Mouse (Mus musculus) erythroblast, adult 5-6 weeks (primary cell): ENCODE results near the gene Urm1. TPM values are rescaled to one million over a fixed set of nuclear protein-coding genes. Genes with fewer than 3 reads are reported as not detected.

Experiments used
- ATAC-seq: replicated peaks from 2 replicates; pipeline ENCODE4 v1.8.0; 2016; ENCODE audit warnings: moderate number of reproducible peaks, mild to moderate bottlenecking, moderate TSS enrichment, inconsistent platforms; ENCODE audit not compliant: poor library complexity, low FRiP score, severe bottlenecking
- total RNA-seq, 2 experiments: library from RNA; stranded (forward) in 1 of 2; stranded (reverse) in 1 of 2; fragments of 150-400 nt in 1 of 2; fragments of 200-764, 138-1000 nt in 1 of 2; gene quantifications; 2 replicates each; pipeline versions ENCODE4 v1.2.3 to v1.2.4; 2015 to 2017; ENCODE audit warnings: low replicate concordance in 2 of 2

Urm1 gene
- total RNA-seq, 2 experiments from 2014 or later: 5.4 to 8.9 TPM

DNA sequence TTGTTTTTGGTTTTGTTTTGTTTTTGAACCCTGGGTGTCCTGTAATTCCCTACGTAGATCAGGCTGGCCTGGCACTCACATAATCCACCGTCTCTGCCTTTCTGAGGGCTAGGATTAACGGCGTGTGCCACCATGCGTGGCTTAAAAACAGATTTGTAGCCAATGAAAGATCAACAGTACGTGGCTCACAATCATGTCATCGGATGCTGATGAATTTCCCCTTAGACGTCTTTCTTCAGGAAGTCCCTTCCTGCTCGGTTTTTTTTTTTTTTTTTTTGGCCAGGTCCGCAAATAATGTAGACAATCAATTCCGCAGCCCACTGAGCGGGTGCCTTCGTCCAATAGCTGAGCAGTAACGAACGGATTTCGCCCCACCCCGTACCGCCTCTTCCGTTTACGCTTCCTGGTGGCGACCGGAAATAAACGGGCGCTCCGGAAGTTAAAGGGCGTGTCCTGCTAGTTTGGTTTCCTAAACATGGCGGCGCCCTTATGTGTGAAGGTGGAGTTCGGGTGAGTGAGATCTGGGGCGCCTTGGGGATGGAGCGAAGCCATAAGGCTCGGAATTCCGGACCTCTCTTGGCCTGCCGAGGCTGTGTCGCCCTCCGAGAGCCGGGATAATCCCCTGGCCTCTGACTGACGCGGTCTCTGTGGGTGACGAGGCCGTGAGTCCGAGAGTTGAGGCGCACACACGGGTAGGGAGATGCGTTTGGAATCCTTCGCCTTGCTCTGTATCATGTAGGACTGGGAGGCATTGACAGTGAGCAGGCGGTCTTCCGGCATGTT, 7.2 kb downstream of the Urm1 start:
- ATAC-seq: peak; percentile 99

DNA sequence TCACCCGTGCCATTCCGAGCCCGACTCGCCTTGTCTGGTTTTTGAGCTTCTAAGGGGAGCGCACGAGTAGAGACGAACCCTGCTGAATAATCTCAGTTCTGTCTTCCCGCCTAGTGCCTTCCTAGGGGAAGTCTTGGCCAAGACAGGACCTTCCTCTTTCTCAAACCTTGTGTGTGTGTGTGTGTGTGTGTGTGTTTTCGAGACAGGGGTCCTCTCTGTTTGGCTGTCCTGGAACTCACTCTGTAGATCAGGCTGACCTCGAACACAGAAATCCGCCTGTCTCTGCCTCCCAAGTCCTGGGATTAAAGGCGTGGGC, 7.8 kb downstream of the Urm1 start:
- ATAC-seq: no peak

DNA sequence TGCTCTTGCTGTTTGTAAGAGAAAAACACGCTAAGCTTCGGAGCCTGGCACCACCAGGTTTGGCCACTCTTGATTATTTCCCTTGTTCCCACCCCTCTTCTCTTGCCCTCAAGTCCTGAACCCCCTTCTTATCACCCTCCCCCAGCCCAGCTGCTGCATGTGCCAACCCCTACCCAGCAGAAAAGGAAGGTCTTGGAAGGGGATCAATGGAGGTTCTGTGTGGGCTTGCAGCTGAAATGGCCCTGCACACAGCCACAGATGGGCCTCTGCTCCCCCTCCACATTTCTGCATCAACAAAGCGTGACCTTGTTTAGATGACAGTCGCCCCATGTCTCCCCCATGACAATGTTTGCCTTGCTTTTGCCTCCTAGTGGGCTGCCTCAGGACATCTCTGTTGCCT, 11.2 kb downstream of the Urm1 start:
- no peak for ATAC-seq

DNA sequence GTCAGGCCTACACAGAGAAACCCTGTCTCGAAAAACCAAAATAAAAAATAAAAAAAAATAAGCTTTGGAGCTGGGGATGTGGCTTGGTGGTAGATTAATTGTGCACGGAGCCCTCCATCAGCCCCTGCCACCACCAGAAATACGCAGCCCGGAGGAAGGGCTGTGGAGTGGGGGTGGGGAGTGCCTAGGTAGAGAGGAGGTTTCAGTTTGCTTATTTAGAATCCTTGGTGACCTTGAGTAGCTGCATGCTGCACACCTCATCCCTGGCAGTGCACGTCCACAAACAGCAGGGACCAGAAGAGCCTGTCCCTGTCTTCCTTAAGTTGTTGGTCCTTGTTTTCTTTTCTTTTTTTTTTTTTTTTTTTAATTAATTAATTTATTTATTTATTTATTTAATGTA, 13.9 kb downstream of the Urm1 start:
- no peak for ATAC-seq

DNA sequence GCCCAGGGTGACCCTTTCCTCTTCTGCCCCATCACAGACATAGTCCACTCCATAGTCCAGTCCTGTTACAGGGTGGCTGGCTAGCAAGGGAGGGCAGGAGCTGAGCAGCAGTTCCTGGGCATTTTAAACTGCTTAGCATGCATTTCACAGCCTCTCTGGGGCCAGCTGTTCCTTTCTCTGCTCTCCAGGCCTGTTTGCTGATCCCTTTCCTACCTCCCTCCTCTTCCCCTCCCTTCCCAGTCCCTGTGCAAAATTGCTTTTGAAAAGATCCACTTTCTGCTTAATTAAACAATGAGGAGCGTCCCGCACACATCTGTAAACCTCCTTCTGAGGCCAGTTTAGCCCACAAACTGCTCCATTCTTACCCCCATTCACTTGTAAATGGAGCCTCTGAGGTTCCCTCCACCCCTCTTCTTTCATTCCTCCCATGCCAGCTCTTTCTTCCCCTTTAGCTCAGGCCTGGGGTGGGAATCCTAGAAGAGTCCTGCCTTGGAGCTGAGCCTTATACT, 15.6 kb downstream of the Urm1 start:
- ATAC-seq: no peak

DNA sequence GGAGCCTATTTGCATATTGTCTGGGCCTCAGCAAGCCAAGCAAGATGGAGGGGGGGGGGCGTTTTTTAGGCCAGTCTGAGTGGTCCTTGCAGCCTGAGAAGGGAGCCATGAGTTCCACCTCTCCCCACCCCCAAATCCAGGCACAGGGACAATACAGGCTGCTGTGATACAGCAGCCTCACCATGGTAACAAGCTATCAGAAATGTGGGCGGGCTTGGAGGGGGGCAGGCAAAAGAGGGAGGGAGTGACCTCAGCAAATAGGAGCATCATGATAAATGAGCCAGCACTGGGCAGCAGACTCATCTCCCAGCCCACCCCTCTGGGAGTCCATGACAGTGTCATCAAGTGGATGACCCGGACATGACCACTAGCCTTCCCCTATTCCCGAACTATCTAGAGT, 19.6 kb downstream of the Urm1 start:
- ATAC-seq: no peak

DNA sequence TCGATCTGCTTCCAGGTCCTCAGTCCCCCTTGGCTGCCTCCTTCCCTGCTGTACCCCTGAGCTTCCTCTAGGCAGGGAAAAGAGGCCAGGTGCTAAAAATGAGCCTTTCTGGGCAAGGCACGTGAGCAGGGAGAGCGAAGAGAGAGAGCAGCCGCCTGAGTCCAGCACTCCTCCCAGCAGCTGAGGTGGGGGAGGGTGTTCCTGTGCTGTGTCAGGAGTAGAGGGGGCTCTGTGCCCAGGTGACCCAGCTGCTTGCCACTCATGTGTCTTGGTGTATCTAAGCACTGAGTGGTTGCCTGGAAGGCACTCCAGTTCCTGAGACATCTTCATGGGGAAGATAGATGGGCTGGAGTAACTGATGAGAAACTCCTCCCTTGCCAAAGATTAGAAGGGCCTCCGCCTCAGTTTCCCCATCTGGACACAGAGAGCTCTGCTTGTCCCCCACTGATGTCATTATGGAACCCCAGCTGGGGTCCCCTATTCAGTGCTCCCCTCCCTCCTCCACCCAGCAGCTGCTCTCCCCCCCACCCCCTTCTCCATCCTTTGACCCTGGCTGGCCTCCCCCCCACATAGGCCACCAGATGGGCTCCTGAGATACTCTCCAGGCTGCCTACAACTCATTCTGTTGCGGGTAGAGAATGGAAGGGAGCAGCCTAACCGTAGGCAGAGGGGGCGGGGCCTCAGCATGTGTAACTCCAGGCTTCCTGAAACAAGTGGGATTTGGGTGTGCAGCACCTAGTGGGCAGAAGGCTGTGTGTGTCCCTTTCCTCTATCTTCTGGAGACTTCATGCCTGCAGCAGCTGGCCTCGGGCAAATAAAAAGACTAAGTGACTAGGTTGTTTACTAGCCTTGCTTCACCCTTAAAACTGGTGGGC, 23.6 kb downstream of the Urm1 start:
- no peak for ATAC-seq

DNA sequence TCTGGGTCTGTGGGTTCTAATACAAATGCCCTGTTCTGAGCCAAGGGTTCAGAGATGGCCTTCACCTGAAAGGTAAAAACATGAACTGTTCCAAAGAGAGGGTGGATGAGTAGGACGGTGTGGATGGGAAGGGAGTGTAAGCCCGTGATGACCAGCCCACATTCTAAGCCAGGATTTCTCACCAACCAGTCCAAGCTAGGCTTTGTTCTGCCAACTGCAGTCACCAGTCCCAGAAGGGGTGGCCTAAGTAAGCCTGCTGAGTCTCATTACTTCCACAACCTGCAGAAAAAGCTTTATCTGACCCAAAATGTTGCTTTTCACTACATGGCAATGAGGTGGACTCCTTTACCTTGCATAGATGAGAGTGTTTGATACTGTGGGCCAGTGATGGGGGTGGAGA, 24.2 kb downstream of the Urm1 start:
- ATAC-seq: no peak

DNA sequence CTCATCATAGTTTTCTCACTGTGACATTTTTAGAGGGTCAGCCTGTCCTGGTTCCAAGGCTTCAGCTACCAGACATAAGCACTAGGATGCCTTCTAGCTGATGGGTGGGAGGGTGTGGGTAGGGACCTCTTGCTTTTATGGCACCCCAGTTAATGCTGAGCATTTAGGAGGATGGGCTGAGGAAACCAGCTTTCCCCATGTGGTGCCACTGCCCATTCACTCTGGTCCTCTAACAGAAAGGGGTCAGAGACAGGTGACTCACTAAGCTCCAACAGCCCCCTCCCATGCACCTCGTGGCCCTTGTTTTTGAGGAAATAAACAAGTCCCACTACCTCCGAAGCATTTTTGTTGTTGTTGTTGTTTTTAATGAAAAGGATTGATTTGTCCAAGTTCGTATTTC, 24.8 kb downstream of the Urm1 start:
- no peak for ATAC-seq

DNA sequence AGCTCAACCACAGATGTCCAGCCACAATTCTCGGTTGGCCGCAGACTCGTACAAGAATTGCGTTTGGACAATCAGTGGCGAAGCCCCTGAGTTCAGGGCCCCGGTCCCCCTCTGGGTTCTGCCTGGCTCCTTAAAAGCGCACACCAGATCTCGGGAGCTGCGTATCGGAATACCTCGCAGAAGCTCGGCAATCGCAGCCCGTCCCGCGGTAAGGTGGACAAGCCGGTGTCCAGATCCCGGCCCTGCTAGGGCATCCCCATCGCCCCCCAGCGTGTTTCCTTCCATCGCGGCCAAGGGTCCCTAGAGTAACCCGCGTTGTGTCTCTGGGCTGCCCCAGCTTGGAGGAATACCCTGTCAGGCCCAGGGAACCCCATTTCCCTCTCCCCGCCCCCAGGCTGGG, 25.8 kb downstream of the Urm1 start:
- no peak for ATAC-seq

DNA sequence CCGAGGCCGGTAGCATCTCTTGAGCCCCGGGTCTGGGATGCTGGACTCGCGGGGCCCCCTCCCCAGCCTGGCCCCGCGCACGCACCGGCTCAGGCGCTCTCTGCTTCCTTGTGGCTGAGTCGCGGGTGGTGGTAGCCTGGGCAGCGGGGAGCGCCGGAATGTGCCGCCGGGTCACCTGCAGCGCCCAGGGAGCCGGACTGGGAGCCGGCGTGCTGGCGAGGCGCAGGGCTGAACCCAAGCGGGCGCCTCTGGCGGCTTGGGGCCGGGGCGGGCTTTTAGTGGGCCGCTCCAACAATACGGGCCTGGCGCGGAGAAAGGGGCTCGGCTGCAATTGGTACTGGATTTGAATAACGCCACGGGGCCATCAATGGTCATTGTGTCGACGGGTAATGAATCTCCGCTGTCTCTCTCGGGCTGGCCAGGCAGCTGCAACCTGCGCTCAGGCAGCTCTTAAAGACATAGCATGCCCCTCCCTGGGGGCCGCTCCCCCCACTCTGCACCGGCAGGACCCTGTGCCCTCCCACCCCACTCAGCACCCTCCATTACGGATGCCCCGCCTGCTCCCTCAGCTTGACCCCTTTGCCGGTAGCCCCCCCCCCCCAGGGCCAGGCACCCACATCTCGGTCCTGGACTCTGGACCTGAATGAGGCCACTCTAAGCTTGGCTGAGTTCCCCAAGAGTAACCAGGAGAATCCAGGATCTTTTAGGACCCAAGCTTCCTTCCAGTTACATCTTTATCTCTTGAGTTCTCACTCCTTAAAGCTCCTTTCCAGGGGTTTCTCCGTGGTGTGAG, 26.4 kb downstream of the Urm1 start:
- ATAC-seq: no peak

DNA sequence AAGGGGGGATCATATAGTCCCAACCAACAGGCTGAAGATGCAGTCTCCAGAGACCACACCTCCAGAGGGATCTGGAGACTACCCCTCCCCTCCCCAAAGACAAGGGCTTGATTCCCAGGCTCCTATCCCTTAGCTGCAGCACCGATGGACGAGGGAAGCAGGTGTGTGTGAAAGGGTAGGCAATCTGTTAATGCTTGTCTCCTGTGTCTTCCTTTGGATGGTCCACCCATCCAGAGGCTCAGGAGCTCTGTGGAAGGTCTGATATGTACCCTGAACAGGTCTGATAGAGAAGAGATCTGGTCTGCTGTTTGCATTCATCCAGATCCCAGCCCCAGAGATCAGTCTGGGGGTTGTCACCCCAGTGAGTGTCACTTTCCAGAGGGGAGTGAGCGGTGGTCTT, 27.0 kb downstream of the Urm1 start:
- ATAC-seq: no peak

DNA sequence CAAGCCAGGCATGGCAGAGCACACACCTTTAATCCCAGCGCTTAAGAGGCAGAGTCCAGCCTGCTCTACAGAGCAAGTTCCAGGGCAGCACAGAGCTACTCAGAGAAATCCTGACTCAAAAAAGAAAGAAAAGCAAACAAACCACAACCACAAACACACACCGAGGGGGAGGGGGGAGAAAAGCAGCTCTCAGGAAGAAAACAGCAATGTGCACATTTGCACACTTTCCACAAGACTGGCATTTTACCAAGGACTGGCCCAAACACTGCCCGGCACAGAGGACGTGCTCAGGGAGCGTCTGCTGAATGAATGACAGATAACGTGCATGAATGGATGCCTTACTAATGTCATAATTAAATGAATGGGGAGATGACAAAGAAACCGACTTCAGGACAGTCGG, 29.2 kb downstream of the Urm1 start:
- ATAC-seq: no peak

DNA sequence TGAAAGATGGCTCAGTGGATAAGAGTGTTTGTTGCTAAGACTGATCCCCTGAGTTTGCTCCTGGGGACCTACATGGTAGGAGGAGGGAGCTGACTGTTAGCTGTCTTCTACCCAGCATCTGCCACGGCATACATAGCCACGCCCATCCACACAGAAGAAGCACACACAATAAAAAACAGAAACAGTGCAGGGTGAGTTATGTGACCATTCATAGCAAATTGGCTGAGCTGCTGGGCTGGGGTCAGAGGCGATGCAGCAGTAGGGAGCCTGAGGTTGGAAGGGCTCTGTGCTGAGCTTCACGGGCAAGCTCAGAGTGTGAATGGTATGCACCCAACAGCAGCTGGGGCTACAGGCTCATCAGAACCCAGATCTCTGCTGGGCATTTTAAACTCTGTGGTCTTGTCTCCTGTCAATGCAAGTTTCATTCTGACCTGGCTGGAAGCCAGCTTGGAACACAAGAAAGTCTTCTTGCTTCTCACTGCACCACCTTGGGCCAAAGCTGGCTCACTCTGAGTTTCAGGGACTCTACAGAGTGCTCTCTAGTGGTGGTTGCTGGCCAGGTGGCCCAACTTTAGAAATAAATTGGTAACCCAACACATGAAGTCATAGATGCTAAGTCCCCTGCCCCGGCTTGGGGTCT, 30.1 kb downstream of the Urm1 start:
- ATAC-seq: no peak

DNA sequence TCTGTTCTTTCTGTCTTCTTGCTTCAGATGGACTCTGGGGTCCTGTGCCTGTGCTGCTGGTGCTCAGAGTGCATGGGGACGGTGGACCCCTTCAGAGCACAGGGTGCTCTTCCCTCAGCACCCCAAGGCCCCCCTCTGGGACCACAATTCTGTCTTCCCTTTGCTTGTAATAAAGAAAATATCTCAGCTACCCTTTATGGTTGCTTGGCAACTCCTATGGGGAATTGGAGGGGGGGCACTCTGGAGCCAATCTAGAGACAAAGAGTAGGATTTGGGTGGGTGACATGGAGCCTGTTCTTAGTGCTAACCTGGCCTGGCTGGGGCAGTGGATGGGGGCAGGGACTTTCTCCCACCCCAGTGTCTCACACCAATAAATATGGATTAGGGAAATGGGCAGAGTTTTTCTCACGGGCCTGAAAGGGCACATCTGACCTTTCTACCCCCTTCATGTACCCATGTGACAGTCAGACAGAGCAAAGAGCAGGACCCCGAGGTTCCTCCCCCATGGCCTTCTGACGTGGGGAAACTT, 33.1 kb downstream of the Urm1 start:
- ATAC-seq: no peak

DNA sequence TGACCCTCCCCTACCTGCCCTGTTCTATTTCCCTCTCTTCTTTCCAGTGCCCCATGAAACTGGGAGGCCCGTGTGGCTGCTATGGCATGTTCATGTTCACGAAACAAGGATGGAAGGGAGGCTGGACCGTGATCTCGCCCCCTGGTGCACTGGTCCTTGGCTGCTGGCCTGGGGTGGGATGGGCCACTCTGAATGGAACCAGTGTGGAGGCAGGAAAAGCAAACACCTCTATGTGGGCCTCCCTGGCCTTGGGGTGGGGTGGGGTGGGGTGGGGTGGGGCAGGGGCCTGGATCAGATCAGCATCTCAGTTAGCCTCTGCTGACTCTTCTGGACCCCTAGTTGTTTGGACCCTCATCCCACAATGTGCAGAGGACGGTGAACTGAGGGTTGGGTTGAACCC, 33.9 kb downstream of the Urm1 start:
- ATAC-seq: no peak

DNA sequence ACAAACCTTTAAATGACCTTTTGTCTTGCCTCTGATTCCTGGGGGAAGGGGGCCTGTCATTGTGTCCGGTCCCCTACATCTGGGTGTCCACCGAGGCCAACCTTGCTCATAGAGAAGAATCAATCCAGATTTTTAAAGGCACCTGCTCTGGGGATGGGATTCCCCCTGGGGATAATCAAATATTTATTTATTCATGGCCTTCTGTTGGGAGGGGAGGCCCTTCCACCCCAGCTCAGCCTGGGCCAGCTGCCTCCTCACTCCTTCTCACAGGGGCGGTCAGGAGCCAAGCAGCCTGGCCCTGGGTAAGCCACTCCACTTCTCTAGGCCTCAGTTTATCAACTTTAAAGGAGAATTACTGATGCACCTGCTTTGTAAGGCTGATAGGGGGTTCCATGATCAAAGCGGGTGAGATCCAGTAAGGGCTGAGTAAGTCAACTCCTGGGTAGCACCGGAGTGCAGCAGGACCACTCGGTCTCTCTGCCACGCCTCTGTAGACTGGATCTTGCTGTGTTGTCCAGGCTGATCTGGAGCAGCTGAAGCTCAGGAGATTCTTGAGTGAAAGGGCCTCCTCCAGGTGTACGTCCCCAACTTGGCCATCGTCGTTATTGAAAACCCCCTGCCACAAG, 35.8 kb downstream of the Urm1 start:
- no peak for ATAC-seq

DNA sequence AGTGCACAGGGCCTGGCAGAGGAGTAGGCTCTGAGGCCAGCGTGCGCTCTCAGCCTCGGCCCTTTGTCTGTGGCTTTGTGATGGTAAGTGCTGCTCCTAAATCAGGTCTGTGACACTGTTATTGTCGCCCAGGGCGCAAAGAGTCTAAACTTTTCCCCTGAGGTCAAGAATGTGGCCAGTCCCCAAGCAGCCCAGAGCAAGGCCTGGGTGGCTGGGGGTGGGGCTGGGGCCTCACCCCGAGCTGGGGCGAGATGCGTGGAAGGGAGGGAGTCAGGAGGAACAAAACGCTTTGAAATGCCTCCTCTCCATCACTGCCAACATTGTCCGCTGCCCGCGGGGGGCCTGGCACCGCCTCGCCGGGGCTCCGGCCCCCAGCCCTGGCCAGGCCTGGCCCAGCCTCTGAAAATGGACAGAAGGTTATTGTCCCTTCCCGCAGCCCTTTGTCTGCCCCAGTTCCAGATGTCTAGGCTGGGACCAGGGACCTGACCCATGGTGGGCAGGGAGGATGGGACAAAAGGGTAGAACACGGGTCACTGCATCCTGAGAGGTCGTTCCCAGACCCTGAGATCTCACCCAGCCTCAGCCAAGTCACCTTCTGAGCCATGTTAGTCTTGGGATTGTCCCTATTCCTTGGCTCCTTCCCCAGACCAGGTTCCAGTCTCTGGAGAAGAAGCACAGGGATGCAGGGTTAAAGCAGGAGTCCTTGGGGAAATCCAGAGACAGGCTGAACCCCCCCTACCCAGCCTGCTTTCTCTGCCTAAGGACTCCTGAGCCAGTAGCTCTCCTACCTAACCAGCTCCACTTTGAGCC, 36.8 kb downstream of the Urm1 start:
- no peak for ATAC-seq

DNA sequence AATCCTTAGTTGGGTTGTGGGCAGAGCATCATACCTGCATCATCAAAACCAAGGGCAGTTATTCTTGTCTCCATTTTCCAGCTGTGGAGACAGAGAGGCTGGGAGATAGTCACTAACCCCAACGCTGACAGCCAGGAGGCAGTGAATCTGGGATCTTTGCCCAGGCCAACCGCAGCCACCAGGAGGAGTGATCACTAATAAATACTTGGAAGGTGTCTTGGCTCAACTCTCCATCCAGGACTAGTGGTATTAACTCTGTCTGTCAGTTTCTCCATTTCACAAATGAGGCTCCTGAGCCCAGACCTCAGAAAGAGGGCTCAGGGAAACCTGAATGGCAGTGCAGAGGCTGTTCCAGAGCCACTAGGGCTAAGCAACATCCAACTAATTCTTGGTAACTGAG, 37.5 kb downstream of the Urm1 start:
- no peak for ATAC-seq
